Mouse (Mus musculus): ENCODE data around the gene Gm48551. TPM values are rescaled to one million over a fixed set of nuclear protein-coding genes. Genes with fewer than 3 reads are reported as not detected.

Gene Gm48551
- total and polyA plus RNA-seq, 3 experiments: 1.8 to 2.9 (median 2.5) TPM

GRCm38 (mm10) chr10:81418216-81419070, 34.2 kb downstream of the Gm48551 start:
- peak; percentile 4 for DNase-seq

- peak; percentile 53 for DNase-seq
Observed at GRCm38 (mm10) chr10:81419111-81419928, 35.1 kb downstream of the Gm48551 start.

- DNase-seq: peak; percentile 82
Observed at GRCm38 (mm10) chr10:81420191-81420767, 36.0 kb downstream of the Gm48551 start.

GRCm38 (mm10) chr10:81421041-81421796, 37.0 kb downstream of the Gm48551 start:
- no peak for DNase-seq

GRCm38 (mm10) chr10:81421797-81422100, 37.5 kb downstream of the Gm48551 start:
- peak; percentile 75 for DNase-seq

GRCm38 (mm10) chr10:81422191-81422590, 37.9 kb downstream of the Gm48551 start:
- DNase-seq: peak; percentile 32

- no peak for DNase-seq
Observed at GRCm38 (mm10) chr10:81422661-81423217, 38.5 kb downstream of the Gm48551 start.

GRCm38 (mm10) chr10:81423476-81424245, 39.4 kb downstream of the Gm48551 start:
- no peak for DNase-seq

- peak; percentile 83 for DNase-seq
Observed at GRCm38 (mm10) chr10:81424246-81425051, 40.2 kb downstream of the Gm48551 start.

- DNase-seq: peak; percentile 81
Observed at GRCm38 (mm10) chr10:81425236-81425850, 41.1 kb downstream of the Gm48551 start.

- peak; percentile 56 for DNase-seq
Observed at GRCm38 (mm10) chr10:81426081-81426671, 41.9 kb downstream of the Gm48551 start.

- peak; percentile 91 for DNase-seq
Observed at GRCm38 (mm10) chr10:81426897-81427296, 42.6 kb downstream of the Gm48551 start.

- no peak for DNase-seq
Observed at GRCm38 (mm10) chr10:81427327-81427726, 43.1 kb downstream of the Gm48551 start.

GRCm38 (mm10) chr10:81427804-81428506, 43.7 kb downstream of the Gm48551 start:
- DNase-seq: peak; percentile 15

- DNase-seq: peak; percentile 2
Observed at GRCm38 (mm10) chr10:81428507-81428870, 44.2 kb downstream of the Gm48551 start.

- DNase-seq: peak; percentile 9
Observed at GRCm38 (mm10) chr10:81429092-81429491, 44.8 kb downstream of the Gm48551 start.

- peak; percentile 93 for DNase-seq
Observed at GRCm38 (mm10) chr10:81429605-81430061, 45.4 kb downstream of the Gm48551 start.

- peak; percentile 90 for DNase-seq
Observed at GRCm38 (mm10) chr10:81430141-81430830, 46.0 kb downstream of the Gm48551 start.

Data from adrenal gland, adult 2 months (tissue).